In the genomic region with DNA sequence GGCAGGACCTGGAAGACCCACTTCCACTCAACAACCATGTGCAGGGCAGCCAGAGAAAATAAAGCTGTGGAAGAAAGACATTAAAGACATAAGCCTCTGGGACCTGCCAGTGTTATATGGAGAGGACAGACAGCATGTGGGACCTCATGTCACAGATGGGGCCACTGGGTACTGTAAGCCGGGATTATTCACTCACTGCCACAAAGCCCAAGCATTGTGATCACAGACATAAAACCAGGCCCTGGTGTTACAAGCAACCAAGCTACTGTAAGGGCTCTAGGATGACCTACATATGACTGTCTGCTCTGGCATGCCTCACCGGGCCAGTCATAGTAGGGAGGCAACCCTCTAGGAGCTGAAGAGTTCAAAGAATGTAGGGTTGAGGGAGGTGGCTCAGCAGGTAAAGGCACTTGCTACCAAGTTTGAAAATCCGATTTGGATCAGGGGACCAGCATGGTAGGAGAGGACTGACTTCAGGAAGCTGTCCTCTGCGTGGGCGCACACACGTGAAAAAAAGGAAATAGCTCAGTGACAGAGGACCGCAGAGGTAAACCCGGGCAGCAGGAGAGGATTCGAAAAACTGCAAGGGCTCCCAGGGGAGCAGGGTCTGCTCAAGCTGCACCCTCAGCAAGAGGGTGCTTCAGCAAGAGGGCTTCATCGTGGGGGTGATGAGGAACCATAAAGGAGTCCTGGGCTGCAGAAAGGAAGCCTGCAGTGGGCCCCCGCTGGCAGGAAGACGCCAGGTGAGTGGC, we compare ENCODE assay signal across 8 mouse cellular contexts. TPM values are rescaled to one million over a fixed set of nuclear protein-coding genes. Genes with fewer than 3 reads are reported as not detected.
DNase-seq lines count a peak whose midpoint lies in the region; ATAC-seq and TF ChIP-seq lines count a peak whose summit lies in the region.

No protein-coding gene starts in this region.

- no peaks in the 10 kb centered on the region for H3K36me3 ChIP-seq in MEL (ENCODE audit: control insufficient read depth in 1 of 2, insufficient read depth in 2 of 2, low read length in 2 of 2)
- peaks cover 28% of the 10 kb centered on the region for H3K36me3 ChIP-seq in forebrain, embryonic 10.5 days (replicated peaks)
- peaks cover 4% of the 10 kb centered on the region; the same call in 1 of the 2 replicates for H3K36me3 ChIP-seq in liver, embryonic 11.5 days (ENCODE audit: control insufficient read depth, insufficient read depth, low read length)

- peak; percentile 40 for DNase-seq in kidney, postnatal 10 days
- DNase-seq in kidney, adult 8-10 months: no peak
- peak; percentile 67 for DNase-seq in MEL (ENCODE audit: low read depth, low spot score)
- no peak for DNase-seq in forebrain, embryonic 10.5 days (ENCODE audit: extremely low spot score, low spot score)
- DNase-seq in liver, embryonic 11.5 days (ENCODE audit: low spot score): no peak
- peak; percentile 49 to 76 for DNase-seq in spleen, postnatal 10 days (ENCODE audit: low spot score in 2 of 2)
- DNase-seq in embryo, embryonic 11 days: no peak
- no peak for DNase-seq in urinary bladder, postnatal 14 days (ENCODE audit: low spot score)

- peaks cover 5 to 13% of the 10 kb centered on the region in 2 experiments; a peak in 3 of 4 replicates for H3K4me1 ChIP-seq in MEL (ENCODE audit: control insufficient read depth in 1 of 2, insufficient read depth in 2 of 2, low read length in 2 of 2)
- H3K4me1 ChIP-seq in forebrain, embryonic 10.5 days: peaks cover 55% of the 10 kb centered on the region
- H3K4me1 ChIP-seq in liver, embryonic 11.5 days (replicated peaks; ENCODE audit: control insufficient read depth, insufficient read depth, low read length): peaks cover 26% of the 10 kb centered on the region

- no peak for TF ChIP-seq RAD21 in MEL (IDR thresholded peaks at IDR 0.05; ENCODE audit: low read depth, low read length)

- peak overlapping the region; percentile 36; the same call in 1 of the 2 replicates for H3K27ac ChIP-seq in MEL (ENCODE audit: control insufficient read depth, low read depth, low read length)
- peak overlapping the region; percentile 89 for H3K27ac ChIP-seq in forebrain, embryonic 10.5 days
- peak overlapping the region; percentile 64 for H3K27ac ChIP-seq in liver, embryonic 11.5 days (ENCODE audit: low read depth, low read length)

- WGBS in forebrain, embryonic 10.5 days: 22% methylated on average over 12 of the region's 12 CpGs
- 14% methylated on average over 12 of the region's 12 CpGs for WGBS in liver, embryonic 11.5 days

- H3K9ac ChIP-seq in MEL (ENCODE audit: control insufficient read depth, low read depth, low read length, poor library complexity, severe bottlenecking): peak overlapping the region; percentile 84
- peak overlapping the region; percentile 90 for H3K9ac ChIP-seq in liver, embryonic 11.5 days (ENCODE audit: low read depth, low read length)

- no peak for ATAC-seq in liver, embryonic 11.5 days (replicated peaks; ENCODE audit: low FRiP score)

- peak overlapping the region; percentile 82 to 93 for H3K4me3 ChIP-seq in MEL (ENCODE audit: control insufficient read depth in 1 of 2, insufficient read depth in 1 of 2, low read depth in 2 of 2, low read length in 2 of 2)
- peak overlapping the region; percentile 98 for H3K4me3 ChIP-seq in forebrain, embryonic 10.5 days
- peak overlapping the region; percentile 96 for H3K4me3 ChIP-seq in liver, embryonic 11.5 days (ENCODE audit: low read depth, low read length)

- TF ChIP-seq CTCF in MEL (IDR thresholded peaks at IDR 0.05 in 2 of 3, conservative IDR thresholded peaks at IDR 0.05 in 1 of 3; ENCODE audit: control insufficient read depth in 1 of 3, insufficient read depth in 1 of 3, low read depth in 2 of 3, low read length in 3 of 3, poor library complexity in 1 of 3, severe bottlenecking in 1 of 3): no peak

- H3K79me2 ChIP-seq in MEL (ENCODE audit: control insufficient read depth, insufficient read depth, low read length, poor library complexity): peaks cover 34% of the 10 kb centered on the region

- H3K9me3 ChIP-seq in MEL (replicated peaks; ENCODE audit: insufficient read depth, low read length): no peaks in the 10 kb centered on the region
- H3K9me3 ChIP-seq in forebrain, embryonic 10.5 days: no peaks in the 10 kb centered on the region
- no peaks in the 10 kb centered on the region for H3K9me3 ChIP-seq in liver, embryonic 11.5 days (ENCODE audit: control insufficient read depth, low read length)

- no peaks in the 10 kb centered on the region for H3K27me3 ChIP-seq in MEL (ENCODE audit: control insufficient read depth in 1 of 2, insufficient read depth in 2 of 2, low read length in 2 of 2)
- H3K27me3 ChIP-seq in forebrain, embryonic 10.5 days (ENCODE audit: poor library complexity, severe bottlenecking): no peaks in the 10 kb centered on the region
- H3K27me3 ChIP-seq in liver, embryonic 11.5 days (replicated peaks; ENCODE audit: control insufficient read depth, insufficient read depth, low read length): no peaks in the 10 kb centered on the region

- peak overlapping the region; percentile 98 for H3K4me2 ChIP-seq in liver, embryonic 11.5 days

- TF ChIP-seq EP300 in MEL (IDR thresholded peaks at IDR 0.05; ENCODE audit: low read depth in 1 of 2, low read length in 2 of 2): no peak

- TF ChIP-seq POLR2A in MEL (IDR thresholded peaks at IDR 0.05; ENCODE audit: control insufficient read depth in 1 of 2, insufficient read depth in 1 of 2, low read depth in 1 of 2, low read length in 2 of 2, poor library complexity in 1 of 2): no peak

TF ChIP-seq in MEL, 35 proteins besides CTCF, POLR2A, EP300 and RAD21:
- TF ChIP-seq MAX (IDR thresholded peaks at IDR 0.05; ENCODE audit: low read length): peak; percentile 58
- 0 out of 2 replicates have a peak, but pooled peaks have one; percentile 48 for TF ChIP-seq MYC (IDR thresholded peaks at IDR 0.05; ENCODE audit: low read depth, low read length)
- TF ChIP-seq GATA1 (IDR thresholded peaks at IDR 0.05; ENCODE audit: low read depth, low read length): no peak
- TF ChIP-seq BHLHE40 (IDR thresholded peaks at IDR 0.05; ENCODE audit: borderline replicate concordance, low read depth, low read length): peak; percentile 52; the same call in 1 of the 2 replicates
- peak; percentile 84 for TF ChIP-seq MXI1 (IDR thresholded peaks at IDR 0.05; ENCODE audit: low read depth, low read length)

RNA-seq across cellular contexts. Expression of gene Abhd17a, which starts 0.8 kb away (rescaled TPM):
- total RNA-seq in MEL (2012; rRNA removed): 89.6 and 98.5 TPM in 2 replicates
- polyA plus RNA-seq in MEL (2012; ENCODE audit: insufficient read depth in 1 of 2, insufficient read length in 2 of 2, low read depth in 1 of 2, low replicate concordance in 2 of 2, missing spikeins in 1 of 2): 100 to 1,000 TPM in 1 of 2 experiments, 10 to 100 TPM in 1; 96.2 to 136 TPM
- 71.8 and 75.5 TPM in 2 replicates for polyA plus RNA-seq in forebrain, embryonic 10.5 days (2016; fragmentation: Nextera tagmentation; extraction: Ambion mirVana)
- polyA plus RNA-seq in liver, embryonic 11.5 days (2014; fragmentation: Nextera tagmentation; extraction: Ambion mirVana): 89.7 and 96.5 TPM in 2 replicates

RNA-seq across cellular contexts. Expression of gene Klf16, which starts 12.2 kb away (rescaled TPM):
- total RNA-seq in MEL (2012; rRNA removed): 30.0 and 37.1 TPM in 2 replicates
- 10 to 100 TPM in 1 of 2 experiments, not detected in 1; 51.1 TPM for polyA plus RNA-seq in MEL (2012; ENCODE audit: insufficient read depth in 1 of 2, insufficient read length in 2 of 2, low read depth in 1 of 2, low replicate concordance in 2 of 2, missing spikeins in 1 of 2)
- 7.4 and 7.5 TPM in 2 replicates for polyA plus RNA-seq in forebrain, embryonic 10.5 days (2016; fragmentation: Nextera tagmentation; extraction: Ambion mirVana)
- 10.0 and 11.4 TPM in 2 replicates for polyA plus RNA-seq in liver, embryonic 11.5 days (2014; fragmentation: Nextera tagmentation; extraction: Ambion mirVana)

RNA-seq across cellular contexts. Expression of gene Scamp4, which starts 13.4 kb away (rescaled TPM):
- total RNA-seq in MEL (2012; rRNA removed): 34.2 and 36.5 TPM in 2 replicates
- 100 to 1,000 TPM in 1 of 2 experiments, not detected in 1; 140 TPM for polyA plus RNA-seq in MEL (2012; ENCODE audit: insufficient read depth in 1 of 2, insufficient read length in 2 of 2, low read depth in 1 of 2, low replicate concordance in 2 of 2, missing spikeins in 1 of 2)
- 91.5 and 93.0 TPM in 2 replicates for polyA plus RNA-seq in forebrain, embryonic 10.5 days (2016; fragmentation: Nextera tagmentation; extraction: Ambion mirVana)
- polyA plus RNA-seq in liver, embryonic 11.5 days (2014; fragmentation: Nextera tagmentation; extraction: Ambion mirVana): 93.9 and 94.3 TPM in 2 replicates

RNA-seq across cellular contexts. Expression of gene Adat3, which starts 13.4 kb away (rescaled TPM):
- 7.2 and 7.7 TPM in 2 replicates for total RNA-seq in MEL (2012; rRNA removed)
- polyA plus RNA-seq in MEL (2012; ENCODE audit: insufficient read depth in 1 of 2, insufficient read length in 2 of 2, low read depth in 1 of 2, low replicate concordance in 2 of 2, missing spikeins in 1 of 2): 1 to 10 TPM in 1 of 2 experiments, not detected in 1; 7.4 TPM
- polyA plus RNA-seq in forebrain, embryonic 10.5 days (2016; fragmentation: Nextera tagmentation; extraction: Ambion mirVana): 10.7 and 11.9 TPM in 2 replicates
- polyA plus RNA-seq in liver, embryonic 11.5 days (2014; fragmentation: Nextera tagmentation; extraction: Ambion mirVana): 9.7 TPM in 2 replicates

RNA-seq across cellular contexts. Expression of gene Gm49322, which starts 16.5 kb away (rescaled TPM):
- total RNA-seq in MEL (2012; rRNA removed): 1.4 and 1.8 TPM in 2 replicates
- polyA plus RNA-seq in MEL (2012; ENCODE audit: insufficient read depth in 1 of 2, insufficient read length in 2 of 2, low read depth in 1 of 2, low replicate concordance in 2 of 2, missing spikeins in 1 of 2): 1 to 10 TPM in 1 of 2 experiments, not detected in 1; 2.1 TPM
- 4.7 and 5.6 TPM in 2 replicates for polyA plus RNA-seq in forebrain, embryonic 10.5 days (2016; fragmentation: Nextera tagmentation; extraction: Ambion mirVana)
- 3.6 TPM in 2 replicates for polyA plus RNA-seq in liver, embryonic 11.5 days (2014; fragmentation: Nextera tagmentation; extraction: Ambion mirVana)

Comparison
In these comparisons a context has a peak if more than half of its experiments do, and no peak if none do; other contexts are left out.
1. DNase-seq: peak in kidney, postnatal 10 days (single experiment), MEL (single experiment) and spleen, postnatal 10 days (2 of 2); none in kidney, adult 8-10 months (0 of 2), forebrain, embryonic 10.5 days (single experiment), liver, embryonic 11.5 days (single experiment), embryo, embryonic 11 days (single experiment) and urinary bladder, postnatal 14 days (single experiment).
2. H3K27ac ChIP-seq: peak in every context shown above with its lines; median percentile 89 in forebrain, embryonic 10.5 days; 64 in liver, embryonic 11.5 days; 36 in MEL.
3. Peak in every context shown above with its lines, with median percentiles within 50 percentile points of each other: H3K4me3 ChIP-seq.